Comparison of ENCODE assay signal across 8 mouse cellular contexts in genomic region chr7:24546634-24547389, GRCm38 (mm10). TPM values are rescaled to one million over a fixed set of nuclear protein-coding genes. Genes with fewer than 3 reads are reported as not detected.
DNase-seq lines count a peak whose midpoint lies in the region; ATAC-seq and TF ChIP-seq lines count a peak whose summit lies in the region.

No protein-coding gene starts in this region.

- TF ChIP-seq POLR2A in kidney, adult 2 months (IDR thresholded peaks at IDR 0.05; ENCODE audit: low read depth, low read length), result no peak
- peak; percentile 1; the same call in 1 of the 2 replicates for TF ChIP-seq POLR2A in spleen, adult 2 months (IDR thresholded peaks at IDR 0.05; ENCODE audit: low read depth, low read length)

- WGBS in embryonic facial prominence, embryonic 13.5 days, result under 1% methylated on average over 57 of the region's 57 CpGs
- WGBS in kidney, adult 2 months, result under 1% methylated on average over 57 of the region's 57 CpGs
- WGBS in limb, embryonic 12.5 days, result under 1% methylated on average over 57 of the region's 57 CpGs
- WGBS in midbrain, embryonic 15.5 days, result under 1% methylated on average over 57 of the region's 57 CpGs
- WGBS in spleen, adult 2 months, result 1% methylated on average over 57 of the region's 57 CpGs

- no peaks in the 10 kb centered on the region for H3K9me3 ChIP-seq in embryonic facial prominence, embryonic 13.5 days
- H3K9me3 ChIP-seq in limb, embryonic 12.5 days, result 0 out of 2 replicates have a peak, but pooled peaks cover 7% of the 10 kb centered on the region
- H3K9me3 ChIP-seq in midbrain, embryonic 15.5 days, result no peaks in the 10 kb centered on the region

- peaks cover 17% of the 10 kb centered on the region for H3K4me1 ChIP-seq in embryonic facial prominence, embryonic 13.5 days
- H3K4me1 ChIP-seq in kidney, adult 2 months (ENCODE audit: control insufficient read depth, insufficient read depth, low read length), result peaks cover 11% of the 10 kb centered on the region
- H3K4me1 ChIP-seq in limb, embryonic 12.5 days (replicated peaks), result peaks cover 19% of the 10 kb centered on the region
- H3K4me1 ChIP-seq in midbrain, embryonic 15.5 days, result peaks cover 16% of the 10 kb centered on the region
- peaks cover 8% of the 10 kb centered on the region; the same call in 1 of the 2 replicates for H3K4me1 ChIP-seq in spleen, adult 2 months (ENCODE audit: control insufficient read depth, insufficient read depth, insufficient read length)

- peak overlapping the region; percentile 80 for H3K27ac ChIP-seq in embryonic facial prominence, embryonic 13.5 days
- peak overlapping the region; percentile 72 for H3K27ac ChIP-seq in kidney, adult 2 months (ENCODE audit: insufficient read depth, low read depth, low read length)
- peak overlapping the region; percentile 80 for H3K27ac ChIP-seq in limb, embryonic 12.5 days
- H3K27ac ChIP-seq in midbrain, embryonic 15.5 days, result peak overlapping the region; percentile 73
- H3K27ac ChIP-seq in spleen, adult 2 months (ENCODE audit: insufficient read depth, low read length), result peak overlapping the region; percentile 92

- peak; percentile 98 for ATAC-seq in embryonic facial prominence, embryonic 13.5 days (ENCODE audit: insufficient number of reproducible peaks, insufficient read depth, low FRiP score, low TSS enrichment, low read depth)
- peak; percentile 97 for ATAC-seq in limb, embryonic 12.5 days (ENCODE audit: insufficient number of reproducible peaks, insufficient read depth, low FRiP score, low TSS enrichment, low read depth)
- ATAC-seq in midbrain, embryonic 15.5 days (replicated peaks), result peak; percentile 98

- peak overlapping the region; percentile 89 for H3K9ac ChIP-seq in embryonic facial prominence, embryonic 13.5 days
- peak overlapping the region; percentile 83 for H3K9ac ChIP-seq in limb, embryonic 12.5 days (replicated peaks)
- peak overlapping the region; percentile 84 for H3K9ac ChIP-seq in midbrain, embryonic 15.5 days

- H3K4me3 ChIP-seq in embryonic facial prominence, embryonic 13.5 days, result peak overlapping the region; percentile 83
- H3K4me3 ChIP-seq in kidney, adult 2 months (ENCODE audit: insufficient read depth, low read depth, low read length), result peak overlapping the region; percentile 78
- H3K4me3 ChIP-seq in limb, embryonic 12.5 days (replicated peaks), result peak overlapping the region; percentile 76
- H3K4me3 ChIP-seq in midbrain, embryonic 15.5 days, result peak overlapping the region; percentile 87
- peak overlapping the region; percentile 94 for H3K4me3 ChIP-seq in spleen, adult 2 months (ENCODE audit: extremely low read depth, insufficient read depth, insufficient read length)

- H3K36me3 ChIP-seq in embryonic facial prominence, embryonic 13.5 days, result peaks cover 33% of the 10 kb centered on the region
- H3K36me3 ChIP-seq in kidney, adult 2 months (ENCODE audit: control insufficient read depth, insufficient read depth, low read length), result no peaks in the 10 kb centered on the region
- peaks cover 36% of the 10 kb centered on the region for H3K36me3 ChIP-seq in limb, embryonic 12.5 days
- no peaks in the 10 kb centered on the region; the same call in 1 of the 2 replicates for H3K36me3 ChIP-seq in midbrain, embryonic 15.5 days (replicated peaks)
- H3K36me3 ChIP-seq in spleen, adult 2 months (ENCODE audit: control insufficient read depth, insufficient read depth, low read length), result peaks cover 2% of the 10 kb centered on the region; the same call in 1 of the 2 replicates

- TF ChIP-seq CTCF in kidney, adult 2 months (conservative IDR thresholded peaks at IDR 0.05; ENCODE audit: insufficient read depth, insufficient read length, low read depth, low read length), result no peak
- no peak for TF ChIP-seq CTCF in spleen, adult 2 months (IDR thresholded peaks at IDR 0.05; ENCODE audit: extremely low read depth, insufficient read depth, insufficient read length, insufficient replicate concordance)

- peak; percentile 97 for DNase-seq in 3134 (ENCODE audit: extremely low read depth, insufficient read length, low spot score)
- peak; percentile 99 for DNase-seq in adrenal gland, postnatal 36 days
- DNase-seq in heart, adult 18-20 months, result peak; percentile 99 to 100
- peak; percentile 100 for DNase-seq in kidney, adult 2 months
- peak; percentile 98 to 99 for DNase-seq in spleen, adult 2 months (ENCODE audit: low read depth in 1 of 2, low spot score in 2 of 2)

- H3K27me3 ChIP-seq in embryonic facial prominence, embryonic 13.5 days, result no peaks in the 10 kb centered on the region
- no peaks in the 10 kb centered on the region for H3K27me3 ChIP-seq in kidney, adult 2 months (replicated peaks; ENCODE audit: control insufficient read depth, insufficient read depth, low read length)
- no peaks in the 10 kb centered on the region for H3K27me3 ChIP-seq in limb, embryonic 12.5 days
- H3K27me3 ChIP-seq in midbrain, embryonic 15.5 days (replicated peaks), result no peaks in the 10 kb centered on the region
- H3K27me3 ChIP-seq in spleen, adult 2 months (ENCODE audit: control insufficient read depth, insufficient read depth, low read length), result no peaks in the 10 kb centered on the region

- H3K4me2 ChIP-seq in embryonic facial prominence, embryonic 13.5 days, result peak overlapping the region; percentile 74
- H3K4me2 ChIP-seq in limb, embryonic 12.5 days, result peak overlapping the region; percentile 78
- H3K4me2 ChIP-seq in midbrain, embryonic 15.5 days, result peak overlapping the region; percentile 75

RNA-seq across cellular contexts. Expression of gene Xrcc1, which starts 0.7 kb away (rescaled TPM):
- 10 to 100 TPM; 37.6 to 41.3 TPM for total RNA-seq in adrenal gland, postnatal 36 days (2021)
- polyA plus RNA-seq in embryonic facial prominence, embryonic 13.5 days (2015; fragmentation: Nextera tagmentation; extraction: Ambion mirVana), result 127 and 147 TPM in 2 replicates
- total RNA-seq in heart, adult 18-20 months (2021), result 10 to 100 TPM; 21.7 to 23.9 TPM
- polyA plus RNA-seq in kidney, adult 2 months (2012; rRNA removed), result 29.0 and 31.2 TPM in 2 replicates
- 131 and 134 TPM in 2 replicates for polyA plus RNA-seq in limb, embryonic 12.5 days (2016; fragmentation: Nextera tagmentation; extraction: Ambion mirVana)
- 67.1 and 76.5 TPM in 2 replicates for polyA plus RNA-seq in midbrain, embryonic 15.5 days (2015; fragmentation: Nextera tagmentation; extraction: Ambion mirVana)
- 52.3 and 56.2 TPM in 2 replicates for polyA plus RNA-seq in spleen, adult 2 months (2012; rRNA removed)

RNA-seq across cellular contexts. Expression of gene Pinlyp, which starts 0.9 kb away (rescaled TPM):
- not detected for total RNA-seq in adrenal gland, postnatal 36 days (2021)
- polyA plus RNA-seq in embryonic facial prominence, embryonic 13.5 days (2015; fragmentation: Nextera tagmentation; extraction: Ambion mirVana), result 0.42 TPM in 1 of 2 replicates, not detected in the other
- not detected for total RNA-seq in heart, adult 18-20 months (2021)
- not detected in 2 replicates for polyA plus RNA-seq in kidney, adult 2 months (2012; rRNA removed)
- polyA plus RNA-seq in limb, embryonic 12.5 days (2016; fragmentation: Nextera tagmentation; extraction: Ambion mirVana), result not detected in 2 replicates
- not detected in 2 replicates for polyA plus RNA-seq in midbrain, embryonic 15.5 days (2015; fragmentation: Nextera tagmentation; extraction: Ambion mirVana)
- 0.23 and 0.36 TPM in 2 replicates for polyA plus RNA-seq in spleen, adult 2 months (2012; rRNA removed)

RNA-seq across cellular contexts. Expression of gene Irgq, which starts 16.3 kb away (rescaled TPM):
- 10 to 100 TPM; 20.4 to 24.1 TPM for total RNA-seq in adrenal gland, postnatal 36 days (2021)
- 9.6 and 10.2 TPM in 2 replicates for polyA plus RNA-seq in embryonic facial prominence, embryonic 13.5 days (2015; fragmentation: Nextera tagmentation; extraction: Ambion mirVana)
- total RNA-seq in heart, adult 18-20 months (2021), result 10 to 100 TPM; 15.3 to 18.3 TPM
- polyA plus RNA-seq in kidney, adult 2 months (2012; rRNA removed), result 15.4 and 17.4 TPM in 2 replicates
- 10.8 and 11.6 TPM in 2 replicates for polyA plus RNA-seq in limb, embryonic 12.5 days (2016; fragmentation: Nextera tagmentation; extraction: Ambion mirVana)
- 31.8 and 33.2 TPM in 2 replicates for polyA plus RNA-seq in midbrain, embryonic 15.5 days (2015; fragmentation: Nextera tagmentation; extraction: Ambion mirVana)
- 11.2 and 13.1 TPM in 2 replicates for polyA plus RNA-seq in spleen, adult 2 months (2012; rRNA removed)

RNA-seq across cellular contexts. Expression of gene AC161166.1, which starts 34.6 kb away (rescaled TPM):
- total RNA-seq in adrenal gland, postnatal 36 days (2021), result not detected
- polyA plus RNA-seq in embryonic facial prominence, embryonic 13.5 days (2015; fragmentation: Nextera tagmentation; extraction: Ambion mirVana), result 0.53 and 0.89 TPM in 2 replicates
- not detected for total RNA-seq in heart, adult 18-20 months (2021)
- not detected in 2 replicates for polyA plus RNA-seq in kidney, adult 2 months (2012; rRNA removed)
- 0.52 and 1.1 TPM in 2 replicates for polyA plus RNA-seq in limb, embryonic 12.5 days (2016; fragmentation: Nextera tagmentation; extraction: Ambion mirVana)
- 2.1 and 2.2 TPM in 2 replicates for polyA plus RNA-seq in midbrain, embryonic 15.5 days (2015; fragmentation: Nextera tagmentation; extraction: Ambion mirVana)
- not detected in 2 replicates for polyA plus RNA-seq in spleen, adult 2 months (2012; rRNA removed)

RNA-seq across cellular contexts. Expression of gene Zfp428, which starts 40.0 kb away (rescaled TPM):
- total RNA-seq in adrenal gland, postnatal 36 days (2021), result 1 to 10 TPM; 6.0 to 6.8 TPM
- 95.8 and 96.3 TPM in 2 replicates for polyA plus RNA-seq in embryonic facial prominence, embryonic 13.5 days (2015; fragmentation: Nextera tagmentation; extraction: Ambion mirVana)
- total RNA-seq in heart, adult 18-20 months (2021), result 10 to 100 TPM; 13.3 to 20.8 TPM
- 9.5 and 17.1 TPM in 2 replicates for polyA plus RNA-seq in kidney, adult 2 months (2012; rRNA removed)
- 94.4 and 101 TPM in 2 replicates for polyA plus RNA-seq in limb, embryonic 12.5 days (2016; fragmentation: Nextera tagmentation; extraction: Ambion mirVana)
- polyA plus RNA-seq in midbrain, embryonic 15.5 days (2015; fragmentation: Nextera tagmentation; extraction: Ambion mirVana), result 336 and 344 TPM in 2 replicates
- polyA plus RNA-seq in spleen, adult 2 months (2012; rRNA removed), result 4.0 and 5.9 TPM in 2 replicates

Comparison
In these comparisons a context has a peak if more than half of its experiments do, and no peak if none do; other contexts are left out.
1. Peak in every context shown above with its lines: DNase-seq, ATAC-seq, H3K4me3 ChIP-seq and H3K27ac ChIP-seq.